Mouse (Mus musculus): ENCODE results near the gene Osbp2. TPM values are rescaled to one million over a fixed set of nuclear protein-coding genes. Genes with fewer than 3 reads are reported as not detected.

Osbp2 gene
- polyA plus RNA-seq, 1 experiment from 2014 or later = 0.15 TPM

DNA sequence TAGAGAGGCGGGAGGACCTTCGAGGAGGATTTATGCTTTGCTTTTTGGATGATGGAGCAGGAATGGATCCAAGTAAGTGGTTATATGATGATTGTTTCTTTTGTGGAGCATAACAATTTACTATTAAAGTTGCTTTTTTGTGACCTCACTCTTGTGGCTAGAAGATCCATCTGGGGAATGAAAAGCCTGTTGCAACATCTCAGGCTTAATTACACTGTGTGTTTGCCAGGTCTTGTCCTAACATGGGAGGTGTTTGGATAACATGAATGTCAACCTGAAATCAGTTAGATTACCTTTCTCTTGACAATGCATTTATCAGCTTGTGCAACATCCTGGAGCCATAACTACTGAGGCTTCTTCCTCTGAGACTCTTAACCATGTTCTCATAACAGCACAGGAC, 194.9 kb downstream of the Osbp2 start:
- ChIA-PET POLR2A (no interaction called here), CTCF (interaction anchor here (1.1 kb wide), 1 partner anchor 14 kb away, joined by 3 read pairs; no protein-coding TSS in a partner anchor)
- ATAC-seq (peak; percentile 63), DNase-seq (ENCODE audit: low read depth, low spot score) (peak; percentile 82)
- H3K27me3 ChIP-seq = no peaks in the 10 kb centered on the region
- no peak for TF ChIP-seq CTCF (IDR thresholded peaks at IDR 0.05)
- in situ Hi-C loops (cut with MboI; ENCODE audit: low pct_unique_long_range_greater_than_20kb) = no loop called here

GRCm38 (mm10) chr11:3667506-3667905, 196.2 kb downstream of the Osbp2 start:
- no peak for TF ChIP-seq CTCF (IDR thresholded peaks at IDR 0.05)
- ATAC-seq (peak; percentile 51), DNase-seq (ENCODE audit: low read depth, low spot score) (peak; percentile 85)
- H3K27me3 ChIP-seq = no peaks in the 10 kb centered on the region
- CTCF ChIA-PET = no interaction called here
- POLR2A ChIA-PET = interaction anchor here (1.0 kb wide), 1 partner anchor 19 kb away, joined by 4 read pairs; no protein-coding TSS in a partner anchor
- in situ Hi-C loops (cut with MboI; ENCODE audit: low pct_unique_long_range_greater_than_20kb) = no loop called here

- in situ Hi-C loops (cut with MboI; ENCODE audit: low pct_unique_long_range_greater_than_20kb) = no loop called here
- no peak for TF ChIP-seq CTCF (IDR thresholded peaks at IDR 0.05)
- CTCF ChIA-PET = no interaction called here
- POLR2A ChIA-PET = no interaction called here
- no peak for DNase-seq (ENCODE audit: low read depth, low spot score)
- H3K27me3 ChIP-seq = no peaks in the 10 kb centered on the region
- ATAC-seq = no peak
Observed at GRCm38 (mm10) chr11:3661964-3662363, 201.7 kb downstream of the Osbp2 start.

Other genes with a start within 250 kb of the Osbp2 start
- 41.4 TPM for gene Morc2a, start 214.7 kb downstream of the Osbp2 start, polyA plus RNA-seq (2021)
- 2.0 TPM for gene 4921536K21Rik, start 31.2 kb upstream of the Osbp2 start, polyA plus RNA-seq (2021)
- gene Dusp18, start 31.3 kb upstream of the Osbp2 start, polyA plus RNA-seq (2021) = 16.4 TPM
- gene Slc35e4, start 50.8 kb upstream of the Osbp2 start, polyA plus RNA-seq (2021) = 25.6 TPM
- 158 TPM for gene Tcn2, start 68.3 kb upstream of the Osbp2 start, polyA plus RNA-seq (2021)
- gene Pes1, start 100.1 kb upstream of the Osbp2 start, polyA plus RNA-seq (2021) = 86.4 TPM
- 0.15 TPM for gene 4930556J24Rik, start 112.9 kb upstream of the Osbp2 start, polyA plus RNA-seq (2021)
- gene Gal3st1, start 119.7 kb upstream of the Osbp2 start, polyA plus RNA-seq (2021) = 10.0 TPM
- gene Sec14l4, start 167.6 kb upstream of the Osbp2 start, polyA plus RNA-seq (2021) = not detected
- gene Sec14l3, start 200.9 kb upstream of the Osbp2 start, polyA plus RNA-seq (2021) = not detected
- gene Mtfp1, start 231.5 kb upstream of the Osbp2 start, polyA plus RNA-seq (2021) = 15.1 TPM